Mouse (Mus musculus) lung, adult 2 months (tissue): ENCODE data around the gene Rasgrp4. TPM values are rescaled to one million over a fixed set of nuclear protein-coding genes. Genes with fewer than 3 reads are reported as not detected.

Source experiments
- DNase-seq: peaks from one replicate; pipeline ENCODE4 v3.0.0; 2022
- H3K4me1 ChIP-seq: fragments of 200-500 bp; 2 replicates; pipeline ENCODE4 v1.6.1; 2011; ENCODE audit warnings: low read length; ENCODE audit not compliant: control insufficient read depth, insufficient read depth
- H3K4me3 ChIP-seq: fragments of 200-500 bp; replicated peaks from 2 replicates; pipeline ENCODE3; 2011; ENCODE audit warnings: low read depth, mild to moderate bottlenecking, control low read depth, low read length; ENCODE audit errors: extremely low read depth
- CTCF ChIP-seq: fragments of 200-500 bp; IDR thresholded peaks from 2 replicates; pipeline ENCODE4 v1.5.1; 2011; ENCODE audit warnings: mild to moderate bottlenecking, low read length, control low read depth; ENCODE audit not compliant: insufficient read depth
- POLR2A ChIP-seq: fragments of 200-500 bp; IDR thresholded peaks from 2 replicates; pipeline ENCODE4 v1.6.1; 2011; ENCODE audit warnings: low read depth, mild to moderate bottlenecking, control low read depth, low read length, borderline replicate concordance; ENCODE audit errors: extremely low read depth
- WGBS: fragments of 180-500 bp; shearing (Covaris S2); methylation state at CpG from one replicate; pipeline ENCODE4 v1.1.7; 2018; 5-methylcytosine and 5-hydroxymethylcytosine counted together
- polyA plus RNA-seq: library from polyadenylated mRNA; depleted of rRNA; stranded (reverse); fragments of >200 nt; gene quantifications from 2 replicates; pipeline ENCODE4 v1.2.3, GENCODE M21; 2012

The Rasgrp4 gene
- polyA plus RNA-seq, 1 experiment, result 19.7 TPM

- Histone ChIP-seq H3K4me1 (no peaks in the 10 kb centered on the region), H3K4me3 (no peak overlapping the region)
- no peak for TF ChIP-seq CTCF
- TF ChIP-seq POLR2A, result no peak
- DNase-seq, result no peak
- WGBS, result 76% methylated on average over 7 of the region's 7 CpGs
These were observed 12.1 kb downstream of the Rasgrp4 start for GRCm38 (mm10) chr7:29146625-29147367.

GRCm38 (mm10) chr7:29148771-29149170, 14.1 kb downstream of the Rasgrp4 start:
- Histone ChIP-seq H3K4me3 (no peak overlapping the region), H3K4me1 (no peaks in the 10 kb centered on the region)
- no peak for DNase-seq
- 88% methylated on average over 15 of the region's 15 CpGs for WGBS
- TF ChIP-seq CTCF (no peak), POLR2A (no peak)

GRCm38 (mm10) chr7:29151486-29151885, 16.8 kb downstream of the Rasgrp4 start:
- Histone ChIP-seq H3K4me3 (no peak overlapping the region), H3K4me1 (peaks cover 2% of the 10 kb centered on the region; the same call in 1 of the 2 replicates)
- DNase-seq, result no peak
- TF ChIP-seq POLR2A (no peak), CTCF (no peak)
- 59% methylated on average over 10 of the region's 10 CpGs for WGBS

- H3K4me3 ChIP-seq, result no peak overlapping the region
- WGBS, result 97% methylated on average over 14 of the region's 14 CpGs
- peaks cover 2% of the 10 kb centered on the region; the same call in 1 of the 2 replicates for H3K4me1 ChIP-seq
- no peak for TF ChIP-seq CTCF
- no peak for TF ChIP-seq POLR2A
- no peak for DNase-seq
These were observed 19.5 kb downstream of the Rasgrp4 start for GRCm38 (mm10) chr7:29154018-29154720.

GRCm38 (mm10) chr7:29155196-29155837, 20.7 kb downstream of the Rasgrp4 start:
- DNase-seq, result peak; percentile 86
- Histone ChIP-seq H3K4me3 (peak overlapping the region; percentile 87), H3K4me1 (peaks cover 2% of the 10 kb centered on the region; the same call in 1 of the 2 replicates)
- TF ChIP-seq POLR2A, result peak; percentile 63; the same call in 1 of the 2 replicates
- TF ChIP-seq CTCF, result no peak
- WGBS, result 9% methylated on average over 37 of the region's 37 CpGs

- H3K4me1 ChIP-seq, result peaks cover 2% of the 10 kb centered on the region; the same call in 1 of the 2 replicates
- no peak for TF ChIP-seq CTCF
- TF ChIP-seq POLR2A, result peak; percentile 64; the same call in 1 of the 2 replicates
- peak; percentile 85 for DNase-seq
- 3% methylated on average over 68 of the region's 68 CpGs for WGBS
- H3K4me3 ChIP-seq, result peak within 1 kb of the TSS; percentile 87
These were observed 21.5 kb downstream of the Rasgrp4 start, which contains the start of gene Fam98c for GRCm38 (mm10) chr7:29155838-29156782. Gene Fam98c, minus strand, starts transcription at chr7:29156234.

GRCm38 (mm10) chr7:29158264-29158663, 23.6 kb downstream of the Rasgrp4 start:
- WGBS, result 5% methylated on average over 5 of the region's 5 CpGs
- Histone ChIP-seq H3K4me3 (no peak overlapping the region), H3K4me1 (peaks cover 2% of the 10 kb centered on the region; the same call in 1 of the 2 replicates)
- DNase-seq, result no peak
- TF ChIP-seq CTCF (no peak), POLR2A (no peak)

GRCm38 (mm10) chr7:29162294-29162693, 27.6 kb downstream of the Rasgrp4 start:
- no peak for TF ChIP-seq CTCF
- no peak for TF ChIP-seq POLR2A
- 71% methylated on average over 5 of the region's 5 CpGs for WGBS
- DNase-seq, result no peak
- Histone ChIP-seq H3K4me3 (no peak overlapping the region), H3K4me1 (no peaks in the 10 kb centered on the region)
